Mouse (Mus musculus) lung, adult 2 months (tissue): ENCODE data around the gene Gba.

ENCODE experiments used
- CTCF ChIP-seq: fragments of 200-500 bp; IDR thresholded peaks from 2 replicates; pipeline ENCODE4 v1.5.1; 2011; ENCODE audit warnings: mild to moderate bottlenecking, low read length, control low read depth; ENCODE audit not compliant: insufficient read depth
- POLR2A ChIP-seq: fragments of 200-500 bp; IDR thresholded peaks from 2 replicates; pipeline ENCODE4 v1.6.1; 2011; ENCODE audit warnings: low read depth, mild to moderate bottlenecking, control low read depth, low read length, borderline replicate concordance; ENCODE audit errors: extremely low read depth

DNA sequence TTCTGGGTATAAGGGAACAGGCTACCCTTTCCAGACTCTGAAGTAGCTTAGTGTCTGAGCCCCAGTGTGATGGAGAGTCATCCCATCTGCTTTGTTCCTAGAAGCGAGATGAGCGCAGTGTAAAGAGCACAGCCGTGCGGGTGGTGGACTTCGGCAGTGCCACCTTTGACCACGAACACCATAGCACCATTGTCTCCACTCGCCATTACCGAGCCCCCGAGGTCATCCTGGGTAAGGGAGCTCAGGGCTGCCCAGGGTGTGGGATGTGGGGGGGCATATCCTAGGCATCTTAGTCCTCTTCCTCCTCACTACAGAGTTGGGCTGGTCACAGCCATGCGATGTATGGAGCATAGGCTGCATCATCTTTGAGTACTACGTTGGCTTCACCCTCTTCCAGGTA is 27.9 kb upstream of the Gba start:
- TF ChIP-seq CTCF, result no peak
- no peak for TF ChIP-seq POLR2A
